Mouse (Mus musculus): ENCODE measurements around the gene Nxph4.

Nxph4 gene

DNA sequence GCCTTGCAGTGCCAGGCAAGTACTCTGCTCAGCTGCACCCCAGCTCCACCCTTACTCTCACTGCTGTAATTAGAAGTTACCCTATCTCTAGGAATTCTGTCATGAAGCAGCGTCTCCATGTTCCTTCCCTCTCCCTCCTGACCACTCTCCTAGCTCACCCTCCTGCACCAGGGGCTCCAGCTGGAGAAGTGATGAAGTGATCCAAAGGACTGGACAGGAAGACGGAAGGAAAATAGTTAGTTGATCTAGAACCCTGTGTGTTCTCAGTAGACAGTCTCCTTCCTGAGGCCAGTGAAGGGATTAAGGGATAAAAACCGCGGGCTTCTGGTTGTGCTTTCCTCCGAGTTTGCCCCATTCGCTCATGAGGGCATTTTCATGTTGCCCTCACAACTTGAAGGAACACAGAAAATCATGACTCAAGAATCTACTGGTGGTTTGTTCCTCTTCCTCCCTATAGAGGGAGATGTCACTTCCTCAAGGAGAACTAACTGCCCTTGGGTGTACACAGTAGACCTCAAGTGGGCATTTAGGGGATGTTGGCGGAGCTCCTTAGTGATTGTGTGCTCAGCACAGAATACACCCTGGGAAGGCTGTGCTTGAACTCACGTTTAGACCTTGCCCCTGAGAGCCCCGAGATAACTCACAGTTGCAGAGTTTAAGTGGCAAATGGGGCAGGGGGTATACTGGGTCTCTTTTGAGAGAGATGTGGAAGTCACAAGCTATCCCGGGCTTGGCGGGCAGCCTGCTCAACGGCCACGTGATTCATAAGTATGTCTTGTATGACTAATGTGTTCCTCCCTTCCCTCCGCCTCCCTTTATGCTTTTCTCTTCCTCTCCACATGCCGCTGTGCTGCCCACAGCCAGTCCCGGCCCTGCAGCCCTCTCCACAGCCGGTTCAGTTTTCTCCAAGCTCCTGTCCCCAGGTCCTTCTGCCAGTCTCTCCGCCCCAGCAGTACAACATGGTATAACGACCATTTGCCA lies 53.2 kb downstream of the Nxph4 start:
- peak; percentile 44 for DNase-seq

DNA sequence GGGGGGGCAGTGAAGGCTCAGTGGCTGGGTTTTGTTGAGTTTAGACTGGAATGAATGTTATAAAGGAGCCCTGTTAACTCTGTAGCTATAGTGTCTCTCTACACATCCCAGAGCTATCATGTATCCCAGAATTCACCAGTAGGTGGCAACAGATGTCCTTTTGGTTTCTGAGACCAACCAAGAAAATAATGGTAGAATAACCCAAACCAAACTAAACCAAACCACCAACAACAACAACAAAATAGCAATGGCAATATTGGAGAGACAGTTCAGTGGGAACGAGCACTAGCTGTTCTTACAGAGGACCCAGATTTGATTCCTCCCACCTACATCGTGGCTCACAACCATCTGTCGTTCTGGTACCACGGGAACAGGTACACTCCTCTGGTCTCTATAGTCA lies 55.2 kb downstream of the Nxph4 start:
- DNase-seq, result no peak

DNA sequence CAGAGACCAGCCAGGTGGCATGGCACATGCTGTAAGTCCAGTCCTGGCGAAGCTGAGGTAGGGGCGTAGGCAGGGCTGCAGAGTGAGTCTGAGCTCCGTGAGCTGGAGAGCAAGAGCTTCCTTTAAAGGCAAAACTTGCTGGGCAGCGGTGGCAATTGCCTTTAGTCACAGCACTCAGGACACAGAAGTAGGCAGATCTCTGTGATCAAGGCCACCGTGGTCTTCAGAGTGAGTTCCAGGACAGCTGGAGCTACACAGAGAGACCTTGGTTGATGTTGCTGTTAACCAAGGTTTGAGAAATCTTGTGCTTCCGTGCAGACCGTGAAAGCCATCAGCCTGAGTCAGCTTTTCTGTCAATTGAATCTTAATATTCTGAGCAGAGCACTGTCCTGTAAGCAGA lies 57.1 kb downstream of the Nxph4 start:
- DNase-seq, result no peak

DNA sequence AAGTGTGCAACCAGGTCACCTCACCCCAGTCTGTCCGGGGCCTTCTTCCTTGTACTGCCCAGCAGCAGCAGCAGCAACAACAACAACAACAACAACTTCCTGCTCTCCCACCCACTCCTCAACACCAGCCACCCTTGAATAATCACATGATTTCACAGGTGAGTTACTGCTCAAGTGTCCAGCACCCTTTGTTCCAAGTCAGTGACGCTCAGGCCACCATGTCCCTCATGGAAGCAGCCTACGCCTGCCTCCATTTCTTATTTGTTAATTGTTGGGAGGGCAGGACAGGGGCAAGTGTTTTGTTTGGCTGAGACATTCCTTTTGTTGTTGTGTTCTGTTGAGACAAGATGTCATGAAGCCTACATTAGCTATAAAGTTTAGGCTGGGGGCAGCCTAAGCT lies 57.8 kb downstream of the Nxph4 start:
- DNase-seq, result no peak

Measured in right cerebral cortex, postnatal 14 days (tissue).